Mouse (Mus musculus) CH12.LX (cell line): ENCODE measurements around the gene Cep41.

Experiments used
- CHD2 ChIP-seq: IDR thresholded peaks from 2 replicates; pipeline ENCODE4 v1.6.1; 2011; ENCODE audit warnings: low read length, improper control_type of control experiment
- CTCF ChIP-seq, 2 experiments: IDR thresholded peaks in 1 of 2; conservative IDR thresholded peaks in 1 of 2; 2 replicates each; pipeline ENCODE4 v1.5.1; 2011 to 2012; ENCODE audit warnings: low read depth in 2 of 2, low read length in 2 of 2, improper control_type of control experiment in 1 of 2, inconsistent platforms in 1 of 2, mild to moderate bottlenecking in 1 of 2, moderate library complexity in 1 of 2
- MAZ ChIP-seq: IDR thresholded peaks from 2 replicates; pipeline ENCODE4 v1.6.1; 2012; ENCODE audit warnings: low read depth, mild to moderate bottlenecking, inconsistent platforms, low read length, improper control_type of control experiment, moderate library complexity
- MYC ChIP-seq: IDR thresholded peaks from 2 replicates; pipeline ENCODE4 v1.6.1; 2011; ENCODE audit warnings: low read depth, mild to moderate bottlenecking, improper control_type of control experiment, low read length
- NRF1 ChIP-seq: IDR thresholded peaks from 2 replicates; pipeline ENCODE4 v1.6.1; 2014; ENCODE audit warnings: low read depth, mild to moderate bottlenecking, inconsistent platforms, low read length, improper control_type of control experiment, moderate library complexity
- POLR2A ChIP-seq: IDR thresholded peaks from 2 replicates; pipeline ENCODE4 v1.6.1; 2011; ENCODE audit warnings: low read depth, mild to moderate bottlenecking, improper control_type of control experiment, low read length
- POLR2AphosphoS2 ChIP-seq: IDR thresholded peaks from 2 replicates; pipeline ENCODE4 v1.6.1; 2011; ENCODE audit warnings: low read depth, low read length, improper control_type of control experiment
- RAD21 ChIP-seq: IDR thresholded peaks from 2 replicates; pipeline ENCODE4 v1.6.1; 2011; ENCODE audit warnings: low read depth, mild to moderate bottlenecking, low read length, improper control_type of control experiment, moderate library complexity
- SMC3 ChIP-seq: IDR thresholded peaks from 2 replicates; pipeline ENCODE4 v1.6.1; 2011; ENCODE audit warnings: low read depth, low read length, improper control_type of control experiment
- UBTF ChIP-seq: IDR thresholded peaks from 2 replicates; pipeline ENCODE4 v1.6.1; 2012; ENCODE audit warnings: low read depth, mild to moderate bottlenecking, inconsistent platforms, low read length, improper control_type of control experiment, moderate library complexity
- USF2 ChIP-seq: conservative IDR thresholded peaks from 2 replicates; pipeline ENCODE4 v1.6.1; 2011; ENCODE audit warnings: low read depth, low read length, improper control_type of control experiment

DNA sequence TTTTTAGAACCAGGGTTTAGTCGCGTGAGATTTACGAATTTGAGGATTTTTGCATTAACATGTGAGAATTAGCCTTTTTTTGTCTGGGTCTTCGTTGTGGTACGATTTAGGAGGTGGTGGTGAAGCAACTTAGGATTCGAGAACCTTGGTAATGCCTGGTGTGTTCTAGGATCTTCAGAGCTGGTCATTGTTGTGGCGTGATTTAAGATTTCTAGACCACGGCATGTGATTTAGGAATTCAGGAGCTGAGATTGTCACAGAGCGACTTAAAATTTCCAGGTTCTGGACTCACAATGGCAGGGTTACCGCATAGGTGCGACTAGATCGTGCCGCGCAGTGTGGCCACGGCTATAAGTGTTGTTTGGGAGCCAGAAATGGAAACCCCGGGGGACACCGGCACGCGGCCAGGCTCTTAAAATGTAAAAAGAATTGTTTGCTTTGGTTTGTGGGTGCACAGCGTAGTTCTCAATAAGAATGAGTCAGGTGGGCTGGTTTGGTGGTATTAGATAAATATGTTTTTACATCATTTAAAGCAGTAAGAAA, 45.0 kb upstream of the Cep41 start:
- TF ChIP-seq MYC (no peak), POLR2A (no peak), CTCF (conservative IDR thresholded peaks at IDR 0.05 in 1 of 2, IDR thresholded peaks at IDR 0.05 in 1 of 2; ENCODE audit: low read depth in 2 of 2, low read length in 2 of 2) (no peak), UBTF (no peak), CHD2 (no peak), POLR2AphosphoS2 (no peak), SMC3 (no peak), MAZ (no peak), USF2 (no peak), RAD21 (no peak), NRF1 (no peak)
